Mouse (Mus musculus): ENCODE measurements at regions not wholly inside any gene's neighbourhood (a gene's known extent, or its start where the extent isn't known, plus 50 kb on each side); places are given as distances from the start of the nearest gene placed in this dataset.

GRCm38 (mm10) chr13:9226339-9226738 lies 50.0 kb upstream of the Dip2c start:
- 0 out of 2 replicates have a peak, but pooled peaks have one; percentile 9 for ATAC-seq (replicated peaks; ENCODE audit: poor library complexity)
